Mouse (Mus musculus): Measurements from ENCODE around the gene Apmap.

Gene Apmap

DNA sequence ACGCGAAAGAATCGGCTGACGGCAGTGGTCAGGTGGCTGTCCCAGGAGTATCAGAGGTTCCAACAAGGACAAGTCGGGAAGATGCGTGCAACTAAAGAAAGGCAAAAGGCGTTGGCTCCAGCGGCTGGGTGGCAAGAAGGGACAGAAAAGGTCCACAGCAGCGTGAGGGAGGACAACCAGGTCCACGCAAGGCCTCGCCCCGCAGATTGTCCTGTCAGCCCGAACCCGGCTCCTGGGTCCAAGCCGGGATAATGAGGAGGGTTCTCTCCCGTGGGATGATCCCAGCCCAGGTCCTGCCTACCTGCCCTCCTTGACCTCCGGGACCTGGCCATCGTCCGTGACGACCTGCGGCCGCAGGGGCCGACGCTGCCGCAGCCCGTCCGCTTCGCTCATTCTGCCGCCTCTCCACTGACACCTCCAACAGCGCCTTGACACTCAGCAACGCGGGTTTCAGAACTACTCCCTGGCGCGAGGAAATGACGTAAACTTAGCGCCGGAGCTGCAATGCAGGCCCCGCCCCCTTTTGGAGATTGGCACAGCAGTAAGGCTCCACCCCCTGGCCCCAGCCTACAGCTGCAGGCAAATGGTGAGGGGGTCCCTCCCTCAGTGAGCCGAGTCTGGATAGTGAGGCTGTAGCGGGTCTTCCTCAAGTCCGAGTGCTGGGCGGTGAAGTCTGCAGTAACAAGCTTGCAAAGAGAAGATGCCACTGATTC, at the start of gene Apmap:
Apmap (minus strand) TSS at position 481 of the 713 bp plus-strand sequence.
- ATAC-seq (ENCODE audit: insufficient number of reproducible peaks, low FRiP score, low TSS enrichment) = peak; percentile 87

DNA sequence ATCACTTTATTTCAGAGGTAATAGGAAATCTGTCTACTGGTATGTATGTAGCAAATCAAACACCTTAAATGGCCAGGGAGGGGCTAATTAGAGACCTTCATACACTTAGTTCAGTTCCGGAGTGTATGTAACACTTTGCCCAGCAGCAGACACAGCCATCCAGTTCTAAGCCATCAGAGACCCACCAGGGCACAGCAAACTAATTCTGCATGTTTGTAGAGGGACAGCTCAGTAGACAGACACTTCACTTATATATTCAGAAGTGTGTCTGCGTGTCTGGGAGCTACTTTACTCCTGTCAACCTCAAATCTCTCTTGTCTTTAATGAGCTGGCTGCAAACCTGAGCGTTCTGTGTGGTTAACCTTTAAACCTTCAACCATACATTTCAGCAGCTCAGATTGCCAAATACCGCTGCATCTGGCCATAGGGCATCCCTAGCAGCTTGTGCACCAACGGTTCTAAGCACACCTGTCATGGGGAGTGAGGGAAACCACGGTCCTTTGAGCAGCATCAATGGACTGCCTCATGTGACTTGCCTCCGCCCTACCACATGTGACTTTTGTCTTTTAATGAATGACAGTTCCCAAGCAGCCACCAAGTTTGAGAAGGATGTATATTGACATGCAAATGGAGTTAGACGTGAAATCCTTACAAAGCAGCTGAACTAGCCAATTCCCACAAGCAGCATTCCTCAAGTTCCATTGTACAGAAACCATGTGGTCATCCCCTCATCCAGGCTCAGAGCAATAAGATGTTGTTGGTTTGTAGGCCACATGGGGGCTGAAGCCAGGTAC, 48.8 kb upstream of the Apmap start:
- ATAC-seq (ENCODE audit: insufficient number of reproducible peaks, low FRiP score, low TSS enrichment) = no peak

DNA sequence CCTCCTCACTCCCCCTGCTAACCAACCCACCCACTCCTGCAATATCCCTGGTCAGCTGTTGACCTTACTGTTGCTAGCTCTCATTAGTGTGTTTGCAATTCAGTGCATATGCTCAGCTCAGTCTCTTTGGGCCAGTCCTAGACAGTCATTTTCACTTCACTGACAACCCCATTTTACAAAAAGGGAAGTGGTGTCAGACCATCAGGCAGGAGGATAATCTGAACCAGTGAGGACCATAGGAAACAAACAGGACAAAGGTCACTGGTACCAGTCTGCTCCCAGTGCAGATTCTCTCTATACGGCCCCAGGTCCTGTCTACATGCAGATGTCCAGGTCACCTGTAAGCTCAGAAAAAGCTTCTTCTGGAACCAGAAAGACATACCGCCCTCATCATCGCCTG, 47.7 kb upstream of the Apmap start:
- ATAC-seq (ENCODE audit: insufficient number of reproducible peaks, low FRiP score, low TSS enrichment) = no peak

DNA sequence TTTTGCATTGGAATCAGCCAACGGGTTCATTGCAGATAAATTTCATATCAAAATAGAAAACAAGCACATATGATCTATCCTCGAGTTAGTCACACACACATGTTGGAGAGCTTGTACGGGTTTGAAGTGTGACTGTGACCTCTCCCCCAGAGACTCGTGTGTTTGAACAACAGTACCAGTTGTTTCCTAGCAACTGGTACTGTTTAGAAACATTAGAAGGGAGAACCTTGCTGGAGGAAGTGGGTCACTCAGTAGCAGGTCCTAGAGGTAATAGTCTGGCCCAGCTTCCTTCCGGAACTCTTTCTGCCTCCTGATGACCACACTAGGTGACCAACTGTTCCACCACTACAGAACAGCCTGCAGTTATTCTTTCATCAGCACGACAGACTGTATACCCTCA, 46.9 kb upstream of the Apmap start:
- no peak for ATAC-seq (ENCODE audit: insufficient number of reproducible peaks, low FRiP score, low TSS enrichment)

DNA sequence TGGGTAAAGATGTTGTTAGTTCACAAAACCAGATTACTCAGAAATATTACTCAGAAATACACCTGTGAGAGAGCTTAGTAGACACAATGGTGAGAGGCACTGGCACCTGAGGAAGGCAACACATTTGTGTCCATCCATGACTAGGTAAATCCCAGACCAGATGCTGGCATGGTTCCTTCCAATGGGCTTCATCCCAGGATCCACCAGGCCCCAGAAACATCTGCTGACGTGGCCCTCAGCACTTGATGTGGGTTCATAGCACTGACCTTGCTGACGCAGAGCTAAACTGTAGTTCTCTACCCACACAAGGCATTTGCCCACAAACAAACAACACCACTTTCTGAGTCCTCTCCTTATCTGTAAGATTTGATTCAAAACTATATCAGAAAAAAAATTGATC, 46.4 kb upstream of the Apmap start:
- no peak for ATAC-seq (ENCODE audit: insufficient number of reproducible peaks, low FRiP score, low TSS enrichment)

DNA sequence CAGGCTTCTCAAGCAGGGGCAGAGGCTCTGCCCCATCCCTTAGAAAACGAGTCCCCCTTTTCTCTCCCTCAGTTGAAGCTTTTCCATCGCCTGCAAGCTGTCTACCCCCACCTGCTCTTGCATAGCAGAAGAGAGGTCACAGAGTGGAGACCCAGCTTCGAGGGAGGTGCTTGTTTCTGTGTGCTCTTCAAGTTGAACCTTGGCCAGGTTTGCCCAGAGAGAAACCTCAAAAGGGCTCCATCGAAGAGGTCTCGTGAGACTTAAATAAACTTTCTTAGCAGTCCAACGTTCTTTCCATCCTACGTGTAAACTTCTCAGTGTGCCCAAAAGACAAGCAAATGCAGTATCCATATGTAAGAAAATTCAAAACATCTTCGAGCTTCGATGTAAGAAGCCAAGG, 43.0 kb upstream of the Apmap start:
- no peak for ATAC-seq (ENCODE audit: insufficient number of reproducible peaks, low FRiP score, low TSS enrichment)

DNA sequence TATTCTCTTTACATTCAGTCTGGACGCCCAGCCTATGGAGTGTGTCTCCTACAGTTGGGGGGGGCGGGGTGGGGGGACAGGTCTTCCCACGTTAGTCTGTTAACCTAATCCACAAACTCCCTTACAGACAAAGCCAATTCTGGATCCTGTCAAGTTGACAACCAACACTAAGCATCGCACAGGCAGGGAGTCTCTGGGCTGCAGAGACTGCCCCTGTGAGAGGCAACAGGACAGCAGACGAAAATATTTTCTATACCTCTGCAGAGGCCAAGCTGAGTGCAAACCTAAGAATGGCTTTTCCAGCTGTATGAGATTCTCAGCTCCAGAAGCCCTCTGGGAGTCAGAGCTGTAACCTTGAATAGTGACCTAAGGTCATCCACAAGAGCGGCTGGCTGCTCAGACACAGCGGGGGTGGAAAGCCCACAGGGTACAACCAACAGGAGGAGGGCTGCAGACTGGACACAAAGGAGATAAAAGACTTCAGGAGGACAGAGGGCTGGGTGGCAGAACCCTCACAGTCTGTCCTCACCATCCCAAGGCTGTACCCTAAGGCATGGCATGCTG, 42.2 kb upstream of the Apmap start:
- no peak for ATAC-seq (ENCODE audit: insufficient number of reproducible peaks, low FRiP score, low TSS enrichment)

DNA sequence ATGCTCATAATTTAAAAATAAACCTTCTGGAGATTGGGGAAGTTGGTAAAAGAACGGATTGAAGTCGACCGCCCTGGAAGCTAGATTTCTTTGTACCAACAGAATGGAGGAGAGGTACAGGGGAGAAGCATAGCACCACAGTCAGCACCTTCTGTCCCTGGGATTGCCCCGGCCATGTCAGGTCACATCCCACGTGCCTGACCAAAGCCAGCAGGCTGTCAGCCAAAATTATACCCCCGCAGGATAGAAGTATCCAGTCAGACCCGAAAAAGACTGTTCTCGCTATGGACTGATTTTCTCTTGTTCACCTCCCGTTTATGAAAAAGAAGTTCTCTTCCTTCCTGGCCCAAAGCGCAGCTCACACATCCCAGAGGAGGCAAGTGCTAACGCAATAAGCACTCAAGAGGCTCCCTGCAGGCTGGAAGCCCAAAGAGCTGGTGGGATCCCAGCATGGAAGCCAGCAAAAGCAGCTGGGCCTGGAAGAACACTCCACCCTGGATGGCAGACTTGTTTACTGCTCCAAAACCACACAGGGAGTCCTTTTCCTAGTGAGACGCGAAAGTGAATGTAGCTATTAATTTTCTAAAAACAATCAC, 40.0 kb upstream of the Apmap start:
- ATAC-seq (ENCODE audit: insufficient number of reproducible peaks, low FRiP score, low TSS enrichment) = no peak

DNA sequence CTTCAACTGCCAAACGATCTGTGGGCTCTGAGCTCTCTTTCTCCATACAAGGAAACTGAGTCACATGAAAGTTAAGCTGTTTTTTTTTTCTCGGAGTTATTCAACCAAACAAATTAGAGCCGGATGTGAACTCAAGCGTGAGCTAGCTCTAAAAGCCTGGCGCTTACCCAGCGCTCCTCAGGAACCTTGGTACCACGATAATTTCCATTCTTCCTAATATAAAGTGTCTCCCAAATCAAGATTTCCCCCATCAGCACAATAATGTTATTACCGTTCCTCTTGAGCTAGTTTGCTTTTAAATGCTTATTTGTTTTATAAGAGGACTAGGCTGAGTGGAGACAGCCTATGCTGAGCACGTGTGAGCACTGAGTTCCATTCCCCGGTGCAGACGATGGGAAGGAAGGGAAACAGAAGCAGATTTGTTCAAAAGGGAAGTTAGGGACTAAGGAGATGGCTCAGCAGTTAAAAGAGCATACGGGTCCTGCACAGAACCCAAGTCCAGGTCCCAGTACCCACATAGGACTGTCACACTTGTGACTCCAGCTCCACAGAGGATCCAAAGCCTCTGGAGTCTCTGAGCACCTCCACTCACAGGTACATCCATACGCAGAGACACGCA, 39.4 kb upstream of the Apmap start:
- ATAC-seq (ENCODE audit: insufficient number of reproducible peaks, low FRiP score, low TSS enrichment) = no peak

DNA sequence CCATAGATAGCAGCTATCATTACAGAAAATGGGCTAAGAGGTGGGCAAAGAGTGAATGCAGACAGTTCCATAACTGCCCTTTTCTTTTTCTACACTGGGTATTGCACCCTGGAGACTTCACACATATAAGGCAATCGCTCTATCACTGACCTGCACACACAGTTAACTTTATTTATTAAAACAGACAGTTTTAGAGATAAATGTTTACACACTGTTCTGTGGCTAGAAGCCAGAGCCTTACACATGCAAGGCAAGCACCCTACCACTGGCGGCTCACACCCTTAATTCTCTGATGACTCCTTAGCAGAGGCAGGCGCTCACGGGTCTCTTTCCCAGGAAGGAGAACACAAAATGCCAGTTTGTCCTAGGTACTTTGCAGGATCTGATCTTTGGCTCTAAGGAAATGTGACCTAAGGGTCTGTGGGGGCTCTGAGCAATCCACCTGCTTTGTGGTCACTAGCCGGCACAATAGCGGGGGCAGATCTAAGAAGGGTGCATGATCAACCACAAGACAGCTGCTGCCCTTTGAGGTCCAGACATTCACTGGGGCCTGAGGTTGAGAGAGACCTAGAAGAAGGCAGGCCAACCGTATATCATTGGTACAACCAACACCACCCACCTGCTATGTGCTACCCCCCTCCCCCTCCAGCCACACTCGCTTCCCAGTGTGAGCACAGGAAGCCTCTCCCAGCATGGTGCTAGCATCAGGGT, 38.2 kb upstream of the Apmap start:
- ATAC-seq (ENCODE audit: insufficient number of reproducible peaks, low FRiP score, low TSS enrichment) = no peak

DNA sequence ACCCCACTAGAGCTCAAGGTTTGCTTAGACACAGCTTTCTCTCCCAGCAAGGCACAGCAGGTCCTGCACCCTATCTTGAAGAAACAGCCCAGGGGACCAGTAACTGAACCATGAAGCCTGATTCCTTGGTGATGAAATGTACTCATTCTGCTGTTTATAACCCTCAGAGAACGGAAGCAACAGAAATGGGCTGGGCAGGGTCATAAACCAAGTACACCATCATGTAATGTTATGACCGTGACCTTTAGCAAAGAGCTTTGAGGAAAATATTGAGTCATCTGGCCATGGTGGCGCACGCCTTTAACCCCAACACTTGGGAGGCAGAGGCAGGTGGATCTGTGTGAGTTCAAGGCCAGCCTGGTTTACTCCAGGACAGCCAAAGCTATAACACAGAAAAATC, 36.9 kb upstream of the Apmap start:
- no peak for ATAC-seq (ENCODE audit: insufficient number of reproducible peaks, low FRiP score, low TSS enrichment)

DNA sequence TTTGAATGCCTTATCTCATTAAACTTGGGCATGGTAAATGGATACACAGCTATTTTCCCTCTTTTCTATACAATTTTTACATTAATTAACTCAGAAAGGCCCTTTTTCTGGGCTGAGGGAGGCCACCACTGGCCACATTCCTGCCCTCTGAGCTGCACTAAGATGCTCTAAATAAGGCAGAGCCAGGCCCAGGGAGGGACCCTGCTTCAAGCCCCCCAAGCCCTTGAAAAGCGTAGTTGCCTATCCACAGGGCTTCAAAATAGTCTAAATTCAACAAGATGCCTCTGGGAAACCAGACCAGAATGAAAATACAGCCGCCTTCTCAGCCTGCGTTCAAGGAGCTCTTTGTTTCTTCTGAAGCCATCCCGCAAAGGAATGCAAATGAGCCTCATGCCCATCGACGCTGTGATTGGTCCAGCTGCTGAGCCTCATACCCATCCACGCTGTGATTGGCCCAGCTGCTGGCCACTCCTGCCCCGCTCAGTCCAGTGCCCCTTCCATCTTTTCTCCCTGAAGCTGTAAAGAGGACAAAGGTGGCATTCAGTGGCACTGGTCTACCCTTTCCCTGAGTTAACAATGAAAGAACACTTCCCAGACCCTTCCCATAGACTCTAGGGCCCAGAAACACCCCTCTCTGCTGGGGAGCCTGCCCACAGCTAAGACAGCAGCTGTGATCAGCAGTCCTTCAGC, 35.5 kb upstream of the Apmap start:
- peak; percentile 74 for ATAC-seq (ENCODE audit: insufficient number of reproducible peaks, low FRiP score, low TSS enrichment)

DNA sequence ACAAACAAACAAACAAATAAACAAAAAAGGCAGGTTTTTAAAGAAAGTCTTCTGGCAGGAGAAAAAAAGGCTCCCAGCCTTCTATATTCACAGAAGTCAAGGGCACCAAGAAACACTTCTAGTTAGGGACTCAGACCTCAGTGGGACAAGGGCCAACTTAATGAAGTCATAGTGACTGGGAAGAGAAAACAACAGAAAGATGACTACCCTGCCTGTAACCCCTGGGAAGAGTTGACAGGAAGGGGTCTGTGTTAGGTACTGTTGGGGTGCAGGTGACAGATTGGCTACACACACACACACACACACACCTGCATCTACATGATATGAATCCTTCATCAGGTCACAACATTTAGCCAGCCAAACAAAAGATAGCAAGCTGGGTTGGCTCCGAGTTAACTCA, 34.8 kb upstream of the Apmap start:
- no peak for ATAC-seq (ENCODE audit: insufficient number of reproducible peaks, low FRiP score, low TSS enrichment)

DNA sequence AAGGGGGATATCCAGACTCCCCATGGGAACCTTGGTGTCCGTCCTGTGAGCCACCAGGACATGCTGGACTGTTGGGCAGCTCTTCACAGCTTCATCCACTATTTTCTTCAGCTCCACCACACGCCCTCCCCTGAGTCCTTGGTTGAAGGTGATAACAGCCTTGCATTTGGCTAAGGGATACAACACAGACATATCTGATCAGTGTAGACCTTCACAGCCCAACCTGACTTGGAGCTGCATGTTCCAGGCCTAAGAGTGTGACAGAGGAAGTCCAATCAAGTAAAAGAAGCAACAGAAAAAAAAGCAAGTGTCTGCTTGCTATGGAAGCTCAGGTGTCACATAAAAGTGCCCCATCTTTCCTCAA, 30.0 kb upstream of the Apmap start:
- no peak for ATAC-seq (ENCODE audit: insufficient number of reproducible peaks, low FRiP score, low TSS enrichment)

DNA sequence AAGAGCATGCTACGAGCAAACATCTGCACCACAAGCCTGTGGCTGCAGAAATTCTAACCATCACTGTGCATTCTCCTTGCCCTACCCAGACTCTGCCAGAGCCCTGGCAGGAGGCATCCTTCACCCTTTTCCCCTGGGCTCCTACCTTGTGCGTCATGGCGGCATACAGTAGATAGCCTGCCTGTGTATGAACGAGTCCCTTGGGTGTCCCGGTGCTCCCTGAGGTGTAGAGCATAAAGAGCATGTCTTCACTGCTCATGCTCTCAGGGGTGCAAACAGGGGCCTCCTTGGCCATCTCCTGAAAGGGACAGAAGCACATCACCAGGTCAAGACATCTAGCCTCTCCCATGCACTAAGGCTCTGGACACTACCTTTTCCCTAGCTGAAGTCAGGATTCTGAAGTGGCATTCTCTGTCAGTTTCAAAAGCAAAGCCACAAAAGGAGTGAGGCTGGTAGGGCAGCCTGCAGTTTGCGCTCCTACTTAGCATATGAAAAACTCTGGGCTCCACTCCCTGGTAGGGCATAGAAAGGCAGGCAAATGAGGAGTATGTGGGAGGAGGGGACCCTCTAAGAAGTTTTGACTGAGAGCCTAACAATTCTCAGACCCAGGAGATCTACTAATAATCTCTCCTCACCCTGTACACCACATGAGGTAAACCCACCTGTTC, 29.5 kb upstream of the Apmap start:
- ATAC-seq (ENCODE audit: insufficient number of reproducible peaks, low FRiP score, low TSS enrichment) = no peak

DNA sequence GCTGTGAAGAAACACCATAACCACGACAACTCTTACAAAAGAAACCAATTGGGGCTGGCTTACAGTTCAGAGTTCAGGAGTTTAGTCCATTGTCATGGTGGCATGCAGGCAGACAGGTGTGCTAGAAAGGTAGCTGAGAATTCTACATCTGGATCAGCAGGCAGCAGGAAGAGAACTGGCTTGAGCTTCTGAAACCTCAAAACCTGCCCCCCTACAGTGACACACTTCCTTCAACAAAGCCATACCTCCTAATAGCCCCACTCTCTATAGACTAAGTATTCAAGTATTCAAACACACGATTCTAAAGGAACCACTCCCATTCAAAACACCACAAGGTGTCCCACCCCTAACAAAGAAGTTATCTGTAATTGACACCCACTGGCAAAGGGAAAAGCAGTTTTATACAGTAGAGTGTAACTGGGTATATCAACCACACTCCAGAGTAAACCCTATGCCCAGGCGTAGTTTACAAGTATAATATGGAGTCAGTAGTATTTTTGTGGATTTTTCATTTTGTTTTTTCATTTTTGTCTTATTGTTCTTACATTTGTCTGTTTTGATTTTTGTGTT, 27.6 kb upstream of the Apmap start:
- no peak for ATAC-seq (ENCODE audit: insufficient number of reproducible peaks, low FRiP score, low TSS enrichment)

DNA sequence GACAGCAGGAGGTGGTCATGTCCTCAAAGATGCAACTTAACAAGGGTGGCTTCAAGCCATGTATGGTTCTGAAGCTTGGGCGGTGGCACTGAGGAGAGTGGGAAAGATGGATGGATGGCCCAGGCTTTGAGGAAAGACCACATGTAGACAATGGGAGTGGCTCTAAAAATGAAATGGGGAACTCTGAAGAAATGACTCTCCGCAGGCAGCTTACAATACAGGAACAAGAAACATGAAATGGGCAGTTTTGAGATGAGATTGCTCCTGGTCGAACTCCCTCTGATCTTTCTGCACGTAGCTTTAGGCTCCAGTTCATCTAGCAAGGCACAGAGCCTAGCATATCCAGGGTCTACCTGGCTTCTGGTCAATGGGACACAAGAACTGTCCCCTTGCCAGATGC, 20.9 kb upstream of the Apmap start:
- no peak for ATAC-seq (ENCODE audit: insufficient number of reproducible peaks, low FRiP score, low TSS enrichment)

DNA sequence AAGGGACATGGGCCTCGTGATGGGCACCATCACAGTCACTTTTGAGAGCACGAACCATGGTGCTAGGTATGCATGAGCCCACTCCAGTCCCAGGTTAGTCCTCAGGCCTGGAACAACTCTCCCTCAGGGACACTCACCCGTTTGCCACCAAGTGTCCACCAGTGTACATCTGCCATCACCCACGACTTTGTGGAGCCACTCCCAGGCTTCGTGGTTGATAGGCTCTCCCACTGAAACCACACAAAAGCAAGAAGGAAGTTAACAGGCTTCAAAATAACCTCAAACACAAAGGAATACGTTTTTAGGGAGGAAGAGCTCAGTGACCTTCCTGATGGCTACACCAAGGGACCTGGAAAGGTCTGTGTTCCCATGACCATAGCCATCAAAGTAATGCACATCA, 18.8 kb upstream of the Apmap start:
- ATAC-seq (ENCODE audit: insufficient number of reproducible peaks, low FRiP score, low TSS enrichment) = no peak

DNA sequence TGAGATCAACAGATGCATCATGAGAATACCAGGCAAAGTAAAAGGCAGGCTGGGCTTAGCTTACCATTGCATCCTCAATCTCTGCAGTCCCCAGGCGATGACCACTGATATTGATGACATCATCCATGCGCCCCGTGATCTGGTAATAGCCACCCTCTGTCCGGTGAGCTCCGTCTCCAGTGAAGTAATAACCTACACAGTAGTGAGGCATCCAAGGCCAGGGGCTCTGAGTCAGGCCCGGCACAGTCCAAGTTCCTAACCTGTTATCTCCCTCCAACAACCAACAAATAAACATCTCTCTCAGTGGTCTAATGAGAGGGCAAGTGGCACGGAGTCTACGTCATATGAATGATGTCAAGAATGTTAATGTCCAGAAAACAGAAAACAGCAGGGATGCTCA, 16.6 kb upstream of the Apmap start:
- no peak for ATAC-seq (ENCODE audit: insufficient number of reproducible peaks, low FRiP score, low TSS enrichment)

Data from cerebellum, adult (tissue).